Mouse (Mus musculus): ENCODE measurements around the gene Cdk5r1. TPM values are rescaled to one million over a fixed set of nuclear protein-coding genes. Genes with fewer than 3 reads are reported as not detected.

The Cdk5r1 gene
- polyA plus RNA-seq, 1 experiment from 2014 or later: 9.4 TPM

DNA sequence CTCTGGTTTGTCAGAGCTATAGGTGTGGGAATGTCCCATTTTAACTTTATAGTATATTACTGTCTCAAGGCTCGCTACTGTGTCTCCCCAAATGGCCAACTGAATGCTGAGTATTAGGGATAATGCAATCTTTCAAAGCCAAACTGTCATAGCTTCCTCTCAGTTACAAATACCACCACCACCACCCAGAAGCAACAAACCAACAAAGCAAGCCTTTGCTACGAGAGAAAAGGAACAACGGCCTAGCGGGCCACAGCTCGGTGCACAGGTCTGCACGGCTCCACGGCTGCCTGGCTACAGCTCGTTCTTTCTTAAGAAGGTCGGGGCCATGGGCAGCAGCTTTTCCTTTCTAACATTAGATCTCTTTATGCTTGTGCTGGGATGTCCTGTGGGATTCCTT, 18.0 kb downstream of the Cdk5r1 start:
- ATAC-seq (ENCODE audit: insufficient number of reproducible peaks, insufficient read depth, low FRiP score, low TSS enrichment): no peak
- Histone ChIP-seq H3K4me2 (replicated peaks) (no peak overlapping the region), H3K9ac (no peak overlapping the region), H3K36me3 (no peaks in the 10 kb centered on the region), H3K4me3 (no peak overlapping the region), H3K4me1 (peaks cover 17% of the 10 kb centered on the region), H3K9me3 (no peaks in the 10 kb centered on the region), H3K27me3 (no peaks in the 10 kb centered on the region), H3K27ac (no peak overlapping the region)
- WGBS: 78% methylated on average over 9 of the region's 9 CpGs

DNA sequence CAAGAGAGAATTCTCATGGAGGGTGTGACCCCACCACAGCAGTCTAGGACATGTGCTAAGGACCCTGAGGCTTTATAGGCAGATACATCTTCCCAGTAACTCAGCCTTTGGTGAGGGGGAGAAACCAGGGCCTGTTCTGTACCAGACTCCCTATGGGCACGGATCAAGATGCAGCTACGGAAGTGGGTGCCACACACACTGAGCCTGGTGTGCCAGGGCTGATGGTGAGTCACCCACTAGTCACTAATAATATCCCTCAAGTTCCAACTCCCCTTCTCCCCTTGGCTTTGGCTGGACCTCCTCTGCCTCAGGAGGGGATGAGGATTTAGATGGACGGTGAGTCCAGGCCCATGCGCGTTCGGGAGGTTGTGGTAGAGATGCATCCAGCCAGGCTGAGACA, 19.1 kb downstream of the Cdk5r1 start:
- Histone ChIP-seq H3K4me2 (replicated peaks) (no peak overlapping the region), H3K9me3 (no peaks in the 10 kb centered on the region), H3K36me3 (no peaks in the 10 kb centered on the region), H3K4me3 (no peak overlapping the region), H3K4me1 (peaks cover 12% of the 10 kb centered on the region), H3K27ac (no peak overlapping the region), H3K9ac (no peak overlapping the region), H3K27me3 (no peaks in the 10 kb centered on the region)
- no peak for ATAC-seq (ENCODE audit: insufficient number of reproducible peaks, insufficient read depth, low FRiP score, low TSS enrichment)
- 89% methylated on average over 6 of the region's 6 CpGs for WGBS

DNA sequence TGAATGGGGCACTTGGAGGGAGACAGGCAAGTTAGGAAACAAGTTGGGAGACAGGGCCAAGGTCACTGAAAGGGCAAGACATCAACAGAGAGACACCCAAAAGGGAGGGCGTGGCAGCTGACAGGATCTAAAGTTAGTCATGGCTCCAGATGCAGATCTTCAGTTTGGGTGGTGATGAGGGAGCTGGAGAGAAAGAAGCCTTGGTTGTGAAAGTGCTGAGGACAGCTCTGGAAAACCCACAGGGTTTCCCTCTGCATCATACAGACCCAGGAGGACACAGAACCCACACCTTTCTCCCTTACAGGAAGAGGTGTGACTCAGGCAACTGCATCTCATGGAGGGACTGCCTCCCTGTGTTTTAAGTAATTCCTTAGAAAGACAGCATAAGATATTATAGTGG, 19.8 kb downstream of the Cdk5r1 start:
- Histone ChIP-seq H3K36me3 (no peaks in the 10 kb centered on the region), H3K27ac (no peak overlapping the region), H3K4me2 (replicated peaks) (no peak overlapping the region), H3K4me3 (no peak overlapping the region), H3K4me1 (peaks cover 12% of the 10 kb centered on the region), H3K9ac (no peak overlapping the region), H3K9me3 (no peaks in the 10 kb centered on the region), H3K27me3 (no peaks in the 10 kb centered on the region)
- no peak for ATAC-seq (ENCODE audit: insufficient number of reproducible peaks, insufficient read depth, low FRiP score, low TSS enrichment)
- WGBS: 67% methylated on average over 1 of the region's 1 CpGs

DNA sequence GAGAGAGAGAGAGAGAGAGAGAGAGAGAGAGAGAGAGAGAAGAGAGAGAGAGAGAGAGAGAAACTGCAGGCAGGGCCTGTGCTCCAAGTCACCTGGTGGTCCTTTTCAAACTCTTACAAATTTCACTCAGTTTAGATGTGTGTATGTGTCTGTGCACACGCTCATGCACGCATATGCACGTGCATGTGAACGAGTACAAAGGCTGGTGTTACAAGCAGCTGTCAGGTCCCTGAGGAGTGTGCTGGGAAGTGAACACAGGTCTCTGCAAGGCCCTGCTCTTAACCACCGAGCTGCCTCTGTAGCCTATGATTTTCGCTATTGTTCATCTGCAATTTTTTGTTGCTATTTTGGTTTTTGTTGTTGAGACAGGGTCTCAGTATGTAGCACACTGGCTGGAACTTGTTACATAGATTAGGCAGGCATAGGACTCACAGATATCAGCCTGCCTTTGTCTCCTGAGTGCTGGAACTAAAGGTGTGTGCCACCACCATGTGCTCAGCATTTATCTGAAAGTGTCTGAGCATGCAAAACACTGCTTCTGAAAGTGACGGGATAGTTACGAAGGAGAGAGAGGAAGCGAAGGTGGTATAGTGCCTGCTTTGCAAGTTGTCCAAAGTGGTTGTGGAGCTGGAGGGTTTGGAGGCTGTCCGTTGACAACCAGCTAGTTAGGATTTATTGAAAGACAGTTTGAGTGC, 20.5 kb downstream of the Cdk5r1 start:
- no peak for ATAC-seq (ENCODE audit: insufficient number of reproducible peaks, insufficient read depth, low FRiP score, low TSS enrichment)

DNA sequence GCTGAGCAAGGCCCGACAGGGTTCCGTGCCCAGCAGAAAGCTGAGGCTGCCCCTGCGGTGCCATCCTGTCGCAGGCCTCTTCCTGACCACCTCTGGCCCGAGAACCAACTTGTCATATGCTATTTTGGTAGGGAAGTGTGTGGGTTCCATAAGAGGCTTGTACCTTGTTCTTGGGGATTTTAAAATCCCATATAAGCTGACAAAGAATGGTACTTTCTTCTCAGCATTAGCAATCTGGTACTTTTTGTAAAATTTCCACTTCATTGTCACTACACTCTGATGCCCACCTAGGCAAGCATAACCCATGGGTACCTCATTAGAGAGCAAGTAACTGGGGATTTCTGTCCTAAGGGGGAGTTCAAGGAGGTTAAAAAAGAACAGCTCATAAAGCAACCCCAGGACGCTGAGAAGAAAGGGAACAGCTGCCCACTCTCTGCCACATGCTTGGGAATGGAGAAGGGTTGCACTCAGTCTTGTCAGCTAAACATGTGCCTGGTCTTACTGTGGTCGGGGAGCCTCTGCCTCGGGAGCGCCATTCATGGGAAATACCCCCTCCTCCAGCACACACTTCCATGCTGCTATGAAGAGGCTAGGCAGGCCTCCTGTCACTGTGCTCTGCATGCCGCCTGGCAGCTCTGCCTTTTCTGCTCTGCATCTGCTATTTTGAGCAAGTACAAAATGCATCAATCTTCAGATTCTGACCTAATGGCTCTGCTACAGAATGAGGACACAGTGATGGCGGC, 21.7 kb downstream of the Cdk5r1 start:
- ATAC-seq (ENCODE audit: insufficient number of reproducible peaks, insufficient read depth, low FRiP score, low TSS enrichment): no peak
- H3K9ac ChIP-seq: no peak overlapping the region
- H3K9me3 ChIP-seq: no peaks in the 10 kb centered on the region
- H3K36me3 ChIP-seq: no peaks in the 10 kb centered on the region
- H3K27me3 ChIP-seq: no peaks in the 10 kb centered on the region
- H3K4me1 ChIP-seq: peaks cover 14% of the 10 kb centered on the region
- WGBS: 78% methylated on average over 11 of the region's 11 CpGs
- no peak overlapping the region for H3K4me2 ChIP-seq (replicated peaks)
- H3K27ac ChIP-seq: no peak overlapping the region
- H3K4me3 ChIP-seq: no peak overlapping the region

More for the DNA sequence above, 20.5 kb downstream of the Cdk5r1 start:
- H3K27me3 ChIP-seq: no peaks in the 10 kb centered on the region
- peaks cover 12% of the 10 kb centered on the region for H3K4me1 ChIP-seq
- 80% methylated on average over 10 of the region's 10 CpGs for WGBS
- no peak overlapping the region for H3K4me3 ChIP-seq
- no peak overlapping the region for H3K27ac ChIP-seq
- H3K4me2 ChIP-seq (replicated peaks): no peak overlapping the region
- no peak overlapping the region for H3K9ac ChIP-seq
- H3K36me3 ChIP-seq: no peaks in the 10 kb centered on the region
- H3K9me3 ChIP-seq: no peaks in the 10 kb centered on the region

DNA sequence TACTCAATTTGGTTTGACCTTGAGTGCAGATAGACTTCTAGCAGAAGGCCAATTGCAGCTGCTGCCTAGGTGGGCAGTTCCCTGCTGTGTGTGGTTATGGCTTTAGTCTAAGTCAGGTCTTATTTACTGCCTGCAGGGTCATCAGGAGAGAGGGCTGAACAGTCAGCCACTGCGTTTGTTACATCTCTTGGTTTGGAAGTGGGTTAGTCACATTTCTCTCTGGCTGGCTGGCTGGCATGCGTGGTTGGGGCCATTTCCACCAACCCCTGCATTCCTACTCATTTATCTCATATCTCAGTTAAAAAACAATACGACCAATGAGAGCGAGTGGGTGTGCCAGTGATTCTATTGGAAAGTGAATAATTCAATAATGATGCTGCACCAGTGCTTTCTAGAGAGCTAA, 22.7 kb downstream of the Cdk5r1 start:
- Histone ChIP-seq H3K4me2 (replicated peaks) (no peak overlapping the region), H3K4me1 (peaks cover 25% of the 10 kb centered on the region), H3K36me3 (no peaks in the 10 kb centered on the region), H3K4me3 (no peak overlapping the region), H3K27me3 (no peaks in the 10 kb centered on the region), H3K27ac (no peak overlapping the region), H3K9me3 (no peaks in the 10 kb centered on the region), H3K9ac (no peak overlapping the region)
- no peak for ATAC-seq (ENCODE audit: insufficient number of reproducible peaks, insufficient read depth, low FRiP score, low TSS enrichment)
- WGBS: 67% methylated on average over 4 of the region's 4 CpGs

DNA sequence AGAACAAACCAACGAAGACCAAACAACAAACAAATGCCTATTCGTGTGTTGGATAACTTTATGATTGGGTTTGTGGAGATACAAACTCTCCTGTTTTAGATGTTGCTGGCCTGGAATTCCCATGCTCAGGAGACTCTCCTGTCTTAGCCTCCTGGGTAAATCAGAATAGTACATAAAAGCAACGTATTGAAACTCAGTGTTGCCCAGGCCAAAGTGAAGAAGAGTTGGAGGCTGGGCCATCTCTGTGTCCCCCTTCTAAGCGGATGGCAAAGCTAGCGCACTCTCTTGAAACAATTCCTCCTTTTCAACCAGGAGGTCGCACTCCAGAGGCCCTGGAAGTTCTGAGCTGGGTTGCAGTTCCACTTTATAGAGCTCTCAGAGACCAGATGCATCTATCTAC, 26.5 kb downstream of the Cdk5r1 start:
- Histone ChIP-seq H3K36me3 (no peaks in the 10 kb centered on the region), H3K4me3 (no peak overlapping the region), H3K9me3 (no peaks in the 10 kb centered on the region), H3K27me3 (no peaks in the 10 kb centered on the region), H3K4me1 (peaks cover 31% of the 10 kb centered on the region), H3K4me2 (replicated peaks) (no peak overlapping the region), H3K9ac (peak overlapping the region; percentile 21; the same call in 1 of the 2 replicates), H3K27ac (peak overlapping the region; percentile 52)
- 82% methylated on average over 6 of the region's 6 CpGs for WGBS
- ATAC-seq (ENCODE audit: insufficient number of reproducible peaks, insufficient read depth, low FRiP score, low TSS enrichment): no peak

DNA sequence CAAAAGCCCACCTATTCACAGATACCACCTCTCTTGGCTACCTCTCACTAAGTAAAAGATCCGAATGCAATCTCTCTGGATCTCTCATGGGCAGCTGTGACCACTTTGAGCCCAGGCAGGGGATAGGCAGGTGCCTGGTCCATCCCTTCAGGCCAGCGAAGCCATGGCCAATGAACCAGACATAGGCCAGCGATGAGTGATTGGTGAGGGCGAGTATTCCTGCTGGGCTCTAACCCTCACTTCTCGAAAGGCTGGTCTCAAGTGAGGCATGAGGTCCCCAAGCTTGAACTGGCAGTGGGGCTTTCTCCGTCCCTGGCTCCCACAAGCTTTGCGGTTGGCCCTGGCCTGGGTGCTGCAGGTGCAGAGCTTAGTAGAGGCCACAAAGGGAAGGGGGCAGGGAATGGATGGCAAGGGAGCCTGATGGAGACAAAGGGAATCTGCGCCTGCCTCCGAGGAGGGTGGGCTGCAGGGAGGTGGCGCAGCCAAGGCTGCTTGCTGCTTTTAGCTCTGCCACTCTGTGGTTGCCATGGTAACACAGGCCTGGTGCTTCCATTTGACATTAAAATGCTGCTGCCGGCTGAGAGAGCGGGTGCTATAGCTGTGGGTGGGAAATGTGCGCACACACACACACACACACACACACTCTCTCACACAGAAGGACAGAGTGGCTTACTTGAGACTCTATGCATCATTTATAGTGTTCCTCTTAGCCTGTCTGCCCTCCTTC, 27.1 kb downstream of the Cdk5r1 start:
- Histone ChIP-seq H3K36me3 (no peaks in the 10 kb centered on the region), H3K9ac (peak overlapping the region; percentile 21; the same call in 1 of the 2 replicates), H3K9me3 (no peaks in the 10 kb centered on the region), H3K27ac (peak overlapping the region; percentile 52), H3K4me3 (no peak overlapping the region), H3K27me3 (no peaks in the 10 kb centered on the region), H3K4me1 (peaks cover 32% of the 10 kb centered on the region), H3K4me2 (replicated peaks) (no peak overlapping the region; the same call in 1 of the 2 replicates)
- WGBS: 26% methylated on average over 13 of the region's 13 CpGs
- ATAC-seq (ENCODE audit: insufficient number of reproducible peaks, insufficient read depth, low FRiP score, low TSS enrichment): peak; percentile 63

DNA sequence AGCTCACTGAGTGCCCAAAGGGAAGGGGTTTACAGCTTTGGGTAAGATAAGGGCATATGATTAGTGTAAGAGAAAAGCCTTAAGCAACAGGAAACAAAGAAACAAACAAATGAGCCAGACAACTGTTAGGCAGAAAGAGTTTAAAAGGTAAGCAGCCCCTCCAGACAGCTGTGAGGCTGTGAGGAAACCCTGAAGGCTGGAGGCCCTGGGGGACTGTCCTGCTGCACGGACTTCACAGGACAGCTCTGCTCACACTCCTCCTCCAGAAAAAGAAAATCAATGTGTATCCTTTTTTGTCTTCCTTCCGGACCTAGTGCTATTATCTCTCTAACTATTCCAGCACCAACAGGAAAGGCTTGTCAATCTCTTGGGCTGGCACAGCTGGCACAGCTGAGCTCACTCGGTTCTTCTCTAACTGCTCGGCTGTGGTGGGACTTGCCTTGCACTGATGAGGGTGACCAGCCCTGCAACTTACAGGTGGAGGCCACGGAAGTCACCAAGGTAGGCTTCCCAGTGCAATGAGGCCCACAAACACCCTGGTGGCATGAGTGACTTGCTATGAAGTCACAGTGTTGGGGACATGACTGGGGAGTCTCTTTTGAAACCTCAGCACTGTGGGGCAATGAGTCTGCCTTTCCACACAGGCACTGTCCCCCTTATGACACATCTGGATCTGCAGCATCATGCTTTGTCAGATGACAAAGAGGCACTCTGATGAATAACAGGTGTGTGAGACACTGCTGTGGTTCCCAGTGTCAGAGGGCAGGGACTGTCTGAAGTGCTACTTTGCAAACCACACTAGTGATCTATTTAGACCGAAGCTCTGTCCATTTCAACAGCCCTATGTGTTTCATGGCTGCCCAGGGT, 27.9 kb downstream of the Cdk5r1 start:
- 42% methylated on average over 6 of the region's 6 CpGs for WGBS
- Histone ChIP-seq H3K4me3 (no peak overlapping the region), H3K4me2 (replicated peaks) (no peak overlapping the region; the same call in 1 of the 2 replicates), H3K27me3 (no peaks in the 10 kb centered on the region), H3K9ac (no peak overlapping the region), H3K9me3 (no peaks in the 10 kb centered on the region), H3K27ac (peak overlapping the region; percentile 46; the same call in 1 of the 2 replicates), H3K36me3 (no peaks in the 10 kb centered on the region), H3K4me1 (peaks cover 29% of the 10 kb centered on the region)
- ATAC-seq (ENCODE audit: insufficient number of reproducible peaks, insufficient read depth, low FRiP score, low TSS enrichment): no peak

DNA sequence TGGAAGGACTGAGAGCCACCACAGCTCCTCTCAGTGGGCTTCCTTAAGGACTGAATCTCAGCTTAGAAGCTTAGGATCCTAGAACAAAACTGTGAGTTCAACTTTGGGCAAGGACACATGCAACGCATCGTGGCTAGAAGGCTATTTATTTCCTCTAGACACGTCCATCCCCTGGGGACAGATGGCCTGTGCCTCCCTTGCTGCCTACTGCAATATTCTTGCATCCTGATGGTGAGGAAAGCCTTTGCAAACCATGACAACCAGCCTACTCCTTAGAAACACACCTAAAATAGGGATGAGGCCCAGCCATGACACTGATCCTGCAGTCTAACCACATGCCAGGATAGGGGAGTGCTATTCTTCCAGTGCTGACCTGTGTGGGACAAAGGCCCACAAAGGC, 28.8 kb downstream of the Cdk5r1 start:
- H3K4me3 ChIP-seq: no peak overlapping the region
- no peak for ATAC-seq (ENCODE audit: insufficient number of reproducible peaks, insufficient read depth, low FRiP score, low TSS enrichment)
- 83% methylated on average over 3 of the region's 3 CpGs for WGBS
- no peak overlapping the region for H3K4me2 ChIP-seq (replicated peaks)
- H3K9ac ChIP-seq: no peak overlapping the region
- H3K27ac ChIP-seq: no peak overlapping the region
- H3K27me3 ChIP-seq: no peaks in the 10 kb centered on the region
- H3K36me3 ChIP-seq: no peaks in the 10 kb centered on the region
- H3K4me1 ChIP-seq: peaks cover 29% of the 10 kb centered on the region
- H3K9me3 ChIP-seq: no peaks in the 10 kb centered on the region

DNA sequence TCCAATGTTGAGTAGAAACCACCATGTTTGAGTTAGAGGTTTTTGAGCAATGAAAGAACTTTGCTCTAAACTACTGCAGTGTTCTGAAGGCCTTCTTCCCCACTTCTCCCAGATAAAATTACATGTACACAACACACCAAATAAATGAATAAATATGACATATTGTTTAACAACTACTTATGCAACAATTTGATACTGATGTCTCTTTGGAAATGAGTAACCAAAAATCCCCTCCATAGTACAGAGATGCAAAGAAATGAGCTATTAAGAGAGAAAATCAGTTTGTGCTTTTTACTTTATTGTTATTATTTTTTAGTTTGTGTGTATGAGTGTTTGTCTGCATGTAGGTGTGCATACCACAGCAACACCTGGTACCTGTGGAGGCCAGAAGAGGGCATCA, 29.7 kb downstream of the Cdk5r1 start:
- ATAC-seq (ENCODE audit: insufficient number of reproducible peaks, insufficient read depth, low FRiP score, low TSS enrichment): no peak
- H3K9ac ChIP-seq: no peak overlapping the region
- no peak overlapping the region for H3K27ac ChIP-seq
- peaks cover 29% of the 10 kb centered on the region for H3K4me1 ChIP-seq
- H3K4me2 ChIP-seq (replicated peaks): no peak overlapping the region
- no peaks in the 10 kb centered on the region for H3K36me3 ChIP-seq
- no peaks in the 10 kb centered on the region for H3K27me3 ChIP-seq
- no peak overlapping the region for H3K4me3 ChIP-seq
- no peaks in the 10 kb centered on the region for H3K9me3 ChIP-seq

Data from embryonic facial prominence, embryonic 12.5 days (tissue).